Mouse (Mus musculus): ENCODE results near the gene Nipal1.

DNA sequence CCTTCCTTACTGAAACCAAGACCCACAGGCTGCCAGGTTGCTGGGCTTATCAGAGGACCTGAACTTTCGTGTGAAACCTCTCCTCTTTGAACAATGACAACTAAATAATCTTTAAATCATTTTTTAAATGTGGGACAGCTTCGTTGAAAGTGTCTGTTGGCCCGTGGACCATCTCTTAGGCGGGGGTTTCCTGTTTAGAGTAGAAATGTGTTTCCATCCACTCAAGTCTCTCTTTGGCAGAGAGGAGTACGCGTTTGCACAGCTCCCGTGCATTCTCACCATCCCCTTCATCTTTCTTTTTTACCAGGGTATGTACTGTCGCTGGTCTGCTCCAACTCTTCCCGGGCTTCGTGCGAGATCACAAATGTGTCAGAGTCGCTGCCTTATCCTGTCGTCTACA, 10.8 kb downstream of the Nipal1 start:
- TF ChIP-seq CTCF (IDR thresholded peaks at IDR 0.05; ENCODE audit: low read depth, low read length), result no peak
- no peak for TF ChIP-seq POLR2A (IDR thresholded peaks at IDR 0.05; ENCODE audit: insufficient read depth, low read length)

Data from ES-Bruce4 (cell line).